Mouse (Mus musculus) cerebellum, postnatal 14 days (tissue): Measurements from ENCODE around the gene Rap1b.

Source experiments
- DNase-seq, 2 experiments: peaks; one replicate each; pipeline ENCODE4 v3.0.0; 2021; ENCODE audit warnings: mixed read lengths in 2 of 2

Rap1b gene

DNA sequence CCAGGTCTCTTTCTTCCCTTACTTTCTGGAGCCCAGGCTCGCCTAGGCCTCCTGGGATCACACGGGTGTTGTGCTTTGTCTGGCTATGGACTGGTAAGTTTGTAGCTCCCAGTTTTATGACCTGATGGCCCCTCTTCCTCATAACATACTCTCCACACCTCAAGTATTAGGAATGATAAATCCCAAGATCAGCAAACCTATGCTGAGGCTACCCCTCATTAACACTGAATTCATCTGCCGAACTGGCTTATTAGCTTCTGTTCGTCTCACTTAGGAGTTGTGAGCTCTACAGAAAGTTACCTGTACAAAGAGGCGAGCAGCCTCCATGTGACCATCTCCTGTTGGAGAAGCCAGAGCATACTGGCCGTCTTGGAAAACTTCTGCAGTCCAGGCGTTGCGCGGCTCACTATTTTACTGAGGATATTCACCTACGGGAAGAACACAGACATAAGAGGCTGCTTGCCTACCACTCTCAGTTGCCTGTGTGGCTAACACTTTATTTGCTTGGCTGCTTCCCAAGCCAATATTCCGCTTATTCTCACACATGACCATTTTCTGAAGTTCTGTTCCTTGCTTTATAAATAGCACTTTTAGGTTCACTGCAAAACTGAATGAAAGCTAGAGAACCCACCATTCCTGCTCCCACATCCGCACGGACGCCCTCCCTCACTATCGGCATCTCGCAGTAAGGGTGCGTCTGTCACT, 64.7 kb downstream of the Rap1b start:
- no peak for DNase-seq

DNA sequence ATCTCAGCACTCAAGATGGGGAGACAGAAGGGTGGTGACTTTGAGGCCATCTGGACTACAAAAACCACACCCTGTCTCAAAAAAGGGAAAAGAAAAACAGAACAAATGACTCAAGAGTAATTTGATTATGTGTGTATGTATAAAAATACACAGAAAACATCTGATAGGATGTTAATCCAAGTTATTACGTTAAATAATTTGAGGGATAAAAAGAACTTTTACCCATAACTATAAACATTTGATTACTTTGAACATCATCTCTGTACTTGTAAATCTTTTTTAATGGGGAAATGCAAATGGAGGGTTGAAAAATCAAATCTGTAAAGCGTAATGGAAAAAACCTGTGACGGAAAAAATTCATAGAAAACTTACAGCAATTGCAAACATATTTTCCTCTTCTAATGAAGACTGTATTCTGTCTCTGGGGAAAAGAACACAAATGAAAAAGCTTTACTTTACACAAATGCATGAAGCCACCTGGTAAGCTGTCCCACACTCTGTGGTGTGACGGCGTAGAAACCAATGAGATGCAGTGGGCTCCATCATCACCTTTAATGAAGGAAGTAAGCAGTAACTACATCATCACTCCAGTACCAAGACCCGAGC, 65.4 kb downstream of the Rap1b start:
- DNase-seq = no peak

DNA sequence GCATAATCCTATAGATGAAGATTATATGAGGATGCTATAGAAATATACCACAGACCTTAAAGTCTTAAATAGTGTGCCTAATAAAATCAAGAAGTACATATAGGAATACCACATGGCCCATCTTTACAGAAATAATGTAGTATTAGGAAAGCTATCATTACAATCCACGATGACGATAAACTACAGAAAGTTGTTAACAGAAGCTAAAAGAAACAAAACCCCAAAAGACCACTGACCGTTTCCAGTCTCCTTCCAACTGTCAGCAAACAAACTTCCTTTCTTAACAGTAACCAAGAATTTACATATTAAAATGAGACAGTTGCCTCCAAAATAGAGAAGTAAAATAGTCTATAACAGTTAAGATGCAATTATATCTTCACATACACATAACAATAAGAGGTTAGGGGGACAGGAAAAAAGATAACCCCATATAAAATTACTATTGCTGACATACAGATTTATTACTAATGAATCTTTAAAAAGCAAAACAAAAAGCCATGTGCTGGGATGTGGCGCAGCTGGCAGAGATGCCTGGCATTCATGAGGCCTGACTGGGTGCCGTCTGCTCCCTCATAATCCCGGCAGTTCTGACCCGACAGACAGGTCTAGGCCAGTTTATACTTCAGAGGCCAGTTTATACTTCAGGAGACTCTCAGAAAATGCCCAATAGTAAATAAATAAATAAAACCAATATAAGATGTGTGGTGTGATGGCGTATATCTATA, 66.1 kb downstream of the Rap1b start:
- no peak for DNase-seq

DNA sequence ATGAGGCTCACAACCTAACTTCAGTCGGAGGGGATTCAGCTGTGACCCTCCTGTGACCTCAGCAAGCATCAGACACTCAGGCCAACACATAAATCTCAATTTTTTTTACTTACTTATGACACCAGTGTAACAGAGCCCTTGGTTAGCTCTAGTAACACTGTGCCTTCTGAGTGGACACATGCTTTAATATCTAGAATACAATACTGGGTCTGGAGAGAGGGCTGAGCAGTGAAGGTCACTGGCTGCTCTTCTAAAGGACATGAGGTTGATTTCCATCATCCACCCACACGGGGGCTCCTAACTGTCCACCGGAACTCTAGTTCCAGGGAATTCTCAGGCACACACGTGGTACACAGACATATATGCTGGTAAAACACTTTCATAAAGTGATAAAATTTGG, 66.9 kb downstream of the Rap1b start:
- no peak for DNase-seq

DNA sequence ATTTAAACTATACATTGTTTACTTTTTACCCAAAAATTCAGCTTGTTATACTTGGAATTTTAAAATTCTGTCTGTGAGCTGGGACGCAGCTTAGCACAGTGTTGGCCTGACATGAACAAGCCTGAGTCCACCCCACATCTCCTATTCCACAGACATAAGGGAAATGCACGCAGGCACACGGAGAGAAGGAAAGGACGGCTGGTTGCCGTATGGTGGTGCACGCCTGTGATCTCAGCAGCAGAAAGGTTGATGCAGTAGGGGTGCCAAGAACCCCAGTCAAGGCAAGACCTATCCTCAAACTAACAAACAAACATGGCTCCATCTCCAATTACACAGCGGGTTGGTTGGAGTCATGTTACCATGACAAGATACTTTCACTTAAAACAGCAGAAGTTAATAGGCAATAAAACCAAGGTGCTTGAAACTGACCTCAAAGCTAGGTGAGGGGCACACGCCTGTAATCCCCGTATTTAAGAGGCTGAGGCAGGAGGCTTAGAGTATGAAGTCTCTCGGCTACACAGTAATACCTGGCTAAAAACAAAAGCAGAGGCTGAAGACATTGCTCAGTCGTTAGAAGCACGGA, 67.4 kb downstream of the Rap1b start:
- no peak for DNase-seq

DNA sequence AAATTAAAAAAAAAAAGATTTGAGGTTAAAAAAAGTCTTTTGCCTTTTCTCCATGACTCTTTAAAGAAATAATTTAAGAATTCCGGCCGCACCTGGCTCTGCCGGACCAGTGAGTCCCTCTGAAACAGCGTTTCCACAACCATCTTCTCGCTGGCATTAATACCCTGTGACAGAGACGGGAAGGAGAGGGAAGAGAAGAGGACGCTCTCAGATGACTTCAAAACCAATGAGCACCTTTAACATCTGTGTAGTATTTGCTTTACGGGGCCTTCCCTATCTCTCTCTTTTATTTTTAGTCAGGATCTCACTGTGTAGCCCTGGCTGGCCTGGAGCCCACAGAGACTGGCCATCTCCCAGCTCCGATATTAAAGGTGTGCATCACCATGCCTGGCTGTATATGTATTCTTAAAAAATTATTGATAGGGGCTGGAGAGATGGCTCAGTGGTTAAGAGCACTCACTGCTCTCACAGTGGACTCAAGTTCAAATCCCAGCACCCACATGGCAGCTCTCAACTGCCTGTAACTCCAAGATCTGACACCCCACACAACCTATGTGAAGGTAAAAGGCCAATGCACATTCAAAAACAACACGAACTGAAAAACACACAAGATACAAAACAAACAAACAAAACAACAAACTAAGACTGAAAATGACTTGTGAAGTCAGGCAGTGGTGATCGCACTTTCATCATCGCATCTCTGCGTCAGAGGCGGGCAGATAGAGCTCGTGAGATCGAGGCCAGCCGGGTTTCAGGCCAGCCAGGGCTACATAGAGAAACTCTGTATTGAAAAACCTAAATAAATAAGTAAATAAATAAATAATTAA, 68.1 kb downstream of the Rap1b start:
- no peak for DNase-seq

DNA sequence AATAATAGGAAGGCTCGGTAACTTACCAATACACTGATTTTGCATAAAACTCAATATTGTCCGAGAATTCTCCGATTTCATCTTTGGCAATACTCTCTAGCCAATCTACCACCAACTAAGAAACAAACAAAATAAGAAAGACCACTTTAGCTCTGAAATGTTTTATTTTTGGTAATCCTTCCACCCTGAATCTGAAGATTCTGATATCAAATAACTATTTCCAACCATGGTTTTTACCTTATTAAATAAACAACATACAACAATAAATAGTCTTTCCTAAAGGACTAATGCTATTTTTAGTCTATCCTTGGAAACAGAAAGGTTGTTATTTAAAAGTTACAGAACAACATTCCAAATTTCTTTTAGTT, 68.7 kb downstream of the Rap1b start:
- no peak for DNase-seq

DNA sequence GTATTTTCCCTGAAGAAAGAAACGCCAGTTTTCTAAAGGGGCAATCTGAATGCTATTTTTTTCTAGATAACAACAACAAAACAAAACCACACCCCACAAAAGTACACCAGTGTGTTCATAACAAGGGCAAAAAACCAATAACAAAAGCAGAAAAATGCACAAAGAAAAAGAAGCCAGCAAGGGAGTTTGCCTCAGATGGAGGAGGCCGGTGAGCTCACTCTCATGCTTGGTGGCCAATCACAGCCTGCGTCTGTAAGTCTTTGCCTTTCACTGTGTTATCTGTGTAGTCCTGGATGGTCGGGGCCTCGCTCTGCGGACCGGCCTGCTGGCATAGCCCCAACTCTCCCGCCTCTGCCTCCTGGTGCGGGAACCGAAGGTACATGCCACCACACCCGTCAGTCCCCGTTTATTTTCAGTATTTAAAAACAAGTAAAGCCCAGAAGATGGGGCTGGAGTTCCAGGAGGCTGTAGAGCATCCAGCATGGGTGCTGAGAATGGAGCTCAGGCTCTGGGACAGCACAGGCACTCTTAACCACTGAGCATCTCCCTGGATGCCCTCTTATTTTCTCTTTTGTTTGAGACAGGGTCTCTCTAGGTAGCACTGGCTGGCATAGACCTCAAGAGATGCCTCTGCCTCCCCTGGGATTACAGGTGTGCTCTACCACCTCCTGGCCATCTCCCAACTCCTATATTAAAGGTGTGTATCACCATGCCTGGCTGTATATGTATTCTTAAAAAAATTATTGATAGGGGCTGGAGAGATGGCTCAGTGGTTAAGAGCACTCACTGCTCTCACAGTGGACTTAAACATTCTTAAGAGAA, 69.3 kb downstream of the Rap1b start:
- DNase-seq = peak in 1 of 2 experiments; percentile 14

DNA sequence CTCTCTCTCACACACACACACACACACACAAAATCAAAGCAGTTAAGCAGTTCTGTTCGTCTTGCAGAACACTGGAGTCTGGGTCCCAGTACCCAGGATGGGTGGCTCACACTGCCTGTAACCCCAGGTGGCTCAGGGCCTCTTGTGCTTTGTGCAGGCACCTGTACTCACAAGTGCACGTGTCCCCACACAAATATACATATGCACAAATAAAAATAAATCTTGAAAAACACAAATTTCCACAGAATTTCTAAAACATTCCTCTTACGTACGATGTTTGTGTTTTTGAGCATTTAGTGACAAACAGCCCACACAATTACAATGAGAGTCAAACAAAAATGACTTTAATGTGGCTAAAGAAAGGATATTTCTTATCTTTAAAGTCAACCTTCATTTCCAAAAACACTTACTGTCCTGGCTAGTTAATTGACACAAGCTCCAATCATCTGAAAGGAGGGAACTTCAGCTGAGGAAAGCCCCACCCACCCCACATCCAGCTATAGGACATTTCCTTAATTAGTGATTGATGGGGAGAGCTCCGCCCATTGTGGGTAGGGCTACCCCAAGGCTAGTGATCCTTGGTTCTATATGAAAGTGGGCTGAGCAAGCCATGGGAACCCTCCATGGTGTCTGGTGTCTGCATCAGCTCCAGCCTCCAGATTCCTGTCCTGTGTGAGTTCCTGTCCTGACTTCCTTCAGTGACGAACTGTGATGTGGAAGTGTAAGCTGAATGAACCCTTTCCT, 70.3 kb downstream of the Rap1b start:
- no peak for DNase-seq

DNA sequence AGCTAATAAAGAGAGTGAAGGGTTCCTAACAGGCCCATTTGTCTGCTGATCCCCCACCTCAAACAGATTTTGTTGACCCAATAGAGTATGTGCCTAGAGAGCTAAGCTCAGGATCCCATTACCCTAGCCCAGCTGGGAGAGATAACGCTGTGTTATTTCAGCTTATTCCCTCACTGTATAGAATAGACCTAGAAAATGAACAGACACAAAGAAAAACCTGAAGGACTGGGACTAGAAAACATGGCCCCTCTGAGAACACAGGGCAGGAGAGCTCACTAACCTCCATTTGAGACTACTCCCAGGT, 71.1 kb downstream of the Rap1b start:
- DNase-seq = no peak

DNA sequence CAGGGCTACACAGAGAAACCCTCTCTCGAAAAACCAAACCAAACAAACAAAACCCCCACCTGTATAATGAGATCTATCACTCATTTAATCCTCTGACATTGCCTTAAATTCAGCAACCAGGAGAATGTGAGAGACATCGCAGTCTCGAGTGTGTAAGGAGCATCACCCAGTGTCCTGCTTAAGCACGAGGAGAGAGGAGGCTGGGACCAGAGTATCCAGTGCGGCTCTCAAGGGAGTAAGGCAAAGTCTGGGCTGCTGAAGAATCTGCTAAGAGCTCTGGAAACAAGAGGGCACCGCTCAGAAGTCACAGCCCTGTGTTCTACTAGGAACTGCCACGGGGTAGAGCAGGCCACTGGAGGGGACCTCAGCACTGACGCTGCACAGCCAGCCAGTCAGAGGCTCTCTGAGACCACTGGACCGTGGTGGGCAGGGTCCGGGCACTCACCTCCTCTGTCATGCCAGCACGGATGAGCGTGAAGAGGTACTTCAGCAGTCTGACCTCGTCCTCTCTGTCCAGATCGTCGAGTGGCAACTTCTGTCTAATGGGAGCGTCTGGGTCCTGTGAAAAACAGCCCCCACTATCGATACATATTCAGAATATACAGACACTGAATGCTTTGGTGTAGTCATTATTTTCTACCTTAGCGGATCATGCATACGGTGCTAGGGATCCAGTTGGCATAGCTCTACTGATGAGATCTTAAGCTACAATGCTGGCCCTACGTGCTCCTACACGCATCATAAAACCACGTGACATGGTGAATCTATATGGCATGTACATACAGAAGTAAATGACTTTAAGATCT, 71.6 kb downstream of the Rap1b start:
- DNase-seq = no peak

DNA sequence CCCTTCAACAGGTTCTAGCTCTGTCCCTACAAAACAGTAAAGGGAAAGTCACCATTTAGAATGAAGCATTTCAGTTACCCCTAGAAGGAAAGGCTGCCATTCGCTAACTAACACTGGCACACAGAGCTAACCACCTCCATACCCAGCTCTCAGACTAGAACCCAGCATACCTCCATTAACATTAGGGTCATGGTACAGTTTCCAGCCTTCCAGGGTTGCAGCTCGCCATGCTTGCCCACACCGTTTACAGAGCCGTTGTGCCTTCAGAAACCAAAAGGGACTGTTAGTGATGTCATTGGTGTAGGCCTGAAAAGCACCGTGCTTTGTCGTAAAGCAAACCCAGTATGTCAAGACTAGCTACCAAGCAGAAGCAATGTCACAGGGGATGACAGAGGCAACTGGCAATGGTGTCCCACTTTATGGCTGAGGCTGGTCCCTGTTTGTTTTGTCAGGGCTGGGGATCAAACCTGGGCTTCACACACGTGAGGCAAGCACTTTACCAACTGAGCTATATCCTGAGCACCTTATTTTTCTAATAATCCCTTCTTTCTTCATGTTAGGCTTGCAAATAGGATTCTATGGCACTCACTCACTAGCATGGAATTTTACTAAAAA, 72.6 kb downstream of the Rap1b start:
- no peak for DNase-seq

DNA sequence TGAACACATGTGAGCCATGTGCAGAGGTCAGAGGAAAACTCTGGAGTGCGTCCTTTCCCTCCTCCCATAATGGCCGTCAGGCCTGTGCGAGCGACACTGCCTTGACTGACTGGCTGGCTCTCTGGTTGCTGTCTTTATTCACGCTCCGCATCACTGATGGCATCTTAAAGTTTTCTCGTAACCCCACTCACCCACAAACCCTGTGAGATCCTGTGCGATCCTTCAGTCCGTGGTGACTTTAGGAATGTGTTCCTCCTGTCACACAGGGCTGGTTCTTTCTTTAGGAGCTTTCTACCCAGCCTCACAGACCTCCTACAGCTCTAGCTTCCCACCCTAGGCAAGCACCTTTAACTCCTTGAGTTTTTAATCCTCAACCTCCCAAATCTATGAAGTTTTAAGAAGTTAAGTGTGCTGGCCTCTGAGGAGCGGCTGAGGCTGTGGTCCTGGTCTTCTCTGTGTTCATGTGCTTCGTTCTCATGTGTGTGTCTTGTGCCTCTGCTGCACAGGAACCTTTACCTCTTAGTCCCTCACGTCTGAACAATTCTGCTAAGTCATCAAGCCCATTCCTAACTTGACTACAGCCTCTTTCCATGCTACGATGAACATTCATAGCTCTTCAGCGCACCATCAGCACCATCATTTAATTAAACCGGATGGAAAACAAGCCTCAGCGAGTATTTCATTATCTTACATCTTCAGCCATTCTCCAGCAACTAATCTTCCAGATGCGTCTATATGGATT, 73.3 kb downstream of the Rap1b start:
- no peak for DNase-seq

DNA sequence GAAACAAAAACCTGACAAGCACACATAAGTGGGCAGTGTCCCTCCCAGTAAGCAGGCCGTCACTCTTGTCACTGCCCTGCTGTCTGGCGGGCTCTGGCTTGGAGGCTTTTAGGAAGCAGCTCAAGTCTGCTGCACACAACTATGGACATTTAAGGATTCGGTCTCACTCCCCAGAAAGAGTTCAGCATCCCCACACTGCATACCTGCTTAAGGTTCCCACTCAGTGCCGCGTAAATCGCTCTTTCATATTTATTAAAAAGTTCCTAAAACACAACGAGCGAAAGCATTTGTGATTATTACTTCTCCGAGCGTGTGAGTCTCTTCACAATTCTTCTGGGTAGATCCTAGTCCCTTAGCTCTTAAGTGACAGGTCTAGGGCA, 74.7 kb downstream of the Rap1b start:
- DNase-seq = no peak

DNA sequence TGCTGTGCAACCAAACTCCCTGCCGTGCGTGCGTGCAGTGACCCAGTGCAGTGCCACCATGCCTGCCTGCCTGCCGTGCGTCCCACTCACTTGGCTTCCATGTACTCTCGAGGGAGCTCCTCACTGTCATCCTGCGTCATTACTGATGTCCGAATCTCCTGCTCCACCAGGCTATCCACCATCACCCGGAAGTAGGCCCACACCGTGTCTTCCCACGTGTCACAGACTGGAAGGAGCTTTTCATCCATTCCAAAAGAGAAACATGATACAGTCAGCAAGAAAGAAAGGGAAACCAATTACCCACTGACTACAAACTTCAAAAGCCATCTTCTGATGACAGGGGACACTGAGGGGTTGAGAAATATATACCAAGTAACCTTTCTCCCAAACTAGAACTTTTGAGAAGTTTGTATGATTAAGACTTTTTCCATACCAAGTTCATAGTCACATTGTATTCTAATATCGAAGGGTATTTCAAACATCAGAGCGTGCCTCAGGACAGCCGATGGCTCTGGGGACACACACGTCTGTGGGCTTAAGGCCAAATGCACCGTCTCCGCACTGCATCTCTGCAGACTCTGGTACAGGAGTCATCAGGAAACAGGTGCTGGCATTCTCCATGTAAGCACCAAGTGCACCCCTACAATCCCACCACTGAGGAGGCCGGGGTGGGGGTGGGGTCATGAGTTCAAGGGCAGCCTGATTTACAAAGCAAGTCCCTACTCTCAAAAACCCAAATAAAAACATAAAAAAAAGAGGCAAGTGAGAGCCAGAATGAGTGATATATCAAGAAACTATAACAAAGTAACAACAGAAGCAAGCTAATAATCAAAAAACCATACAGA, 75.3 kb downstream of the Rap1b start:
- no peak for DNase-seq

DNA sequence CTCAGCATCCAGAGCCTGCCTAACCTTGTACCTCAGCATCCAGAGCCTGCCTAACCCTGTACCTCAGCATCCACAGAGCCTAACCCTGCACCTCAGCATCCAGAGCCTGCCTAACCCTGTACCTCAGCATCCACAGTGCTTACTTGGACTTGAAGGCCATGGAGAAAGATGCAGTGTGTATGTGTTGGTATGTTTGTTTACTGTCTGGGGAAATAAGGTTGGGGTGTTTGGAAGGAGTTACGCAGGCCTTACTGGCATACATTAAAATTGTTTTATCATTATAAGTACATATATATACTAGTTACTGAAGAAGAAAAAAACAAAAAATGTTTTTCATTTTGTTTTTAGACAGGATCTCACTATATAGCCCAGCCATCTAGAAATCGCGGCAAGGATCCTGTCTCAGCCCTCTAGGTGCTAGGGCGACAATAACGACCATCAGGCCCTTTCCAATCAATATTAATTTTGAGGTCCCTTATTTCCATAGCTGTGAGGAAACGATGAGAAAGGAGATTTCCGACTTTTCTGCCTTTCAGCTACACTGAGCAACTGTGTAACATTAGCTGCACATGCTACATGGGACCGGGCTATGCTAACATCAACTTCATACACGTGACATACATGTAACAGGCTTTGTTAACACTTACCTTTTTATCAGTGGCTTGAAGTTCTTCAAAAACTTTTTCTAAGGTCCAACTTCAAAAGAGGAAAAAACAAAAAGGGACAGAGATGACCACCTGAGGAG, 76.1 kb downstream of the Rap1b start:
- no peak for DNase-seq

DNA sequence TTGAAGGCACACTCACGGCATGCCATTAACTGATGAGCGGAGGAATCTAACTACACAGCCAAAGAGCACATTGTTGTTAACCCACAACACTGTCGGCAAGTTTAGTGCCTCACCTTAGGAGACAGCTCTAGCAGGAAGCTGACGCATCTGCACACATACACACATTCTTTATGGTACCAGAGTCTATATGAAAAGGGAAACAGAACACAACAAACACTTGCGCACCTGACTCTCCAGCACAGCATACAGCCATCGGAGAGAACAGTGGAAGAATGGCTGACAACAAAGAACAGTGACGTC, 77.7 kb downstream of the Rap1b start:
- DNase-seq = no peak
